ENCODE assay signal across 11 mouse cellular contexts in the genomic region with DNA sequence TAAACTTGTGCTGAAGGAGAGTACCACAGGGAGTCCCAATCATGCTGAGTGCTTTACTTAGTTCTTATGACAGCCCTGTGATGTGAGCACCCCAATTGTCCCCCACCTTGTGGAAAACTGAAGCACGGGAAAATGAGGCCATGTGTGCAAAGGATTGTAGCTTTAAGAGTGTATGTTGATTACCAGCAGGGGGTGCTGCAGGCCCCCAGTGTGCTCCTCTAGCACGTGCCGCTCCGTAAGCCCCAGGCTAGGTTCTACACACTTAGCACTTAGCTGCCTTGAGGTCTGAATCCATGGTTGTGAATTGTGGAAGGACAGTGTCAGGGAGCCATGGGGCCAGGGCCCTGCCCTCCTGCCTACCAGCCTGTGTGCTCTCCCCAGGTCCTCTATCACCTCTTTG. TPM values are rescaled to one million over a fixed set of nuclear protein-coding genes. Genes with fewer than 3 reads are reported as not detected.
DNase-seq lines count a peak whose midpoint lies in the region; ATAC-seq and TF ChIP-seq lines count a peak whose summit lies in the region.
"Had no signal": no experiment of that assay in that cellular context is flagged by ENCODE, and none has a peak within 500 bp of the region (broad histone marks: within the 10 kb centered on the region; RNA-seq: fewer than 3 reads in every experiment).

No protein-coding gene starts in this region.

- 60% methylated on average over 4 of the region's 4 CpGs for WGBS in lung, embryonic 14.5 days
- WGBS in liver, postnatal 0 days (ENCODE audit: insufficient replicate concordance), result 49% methylated on average over 4 of the region's 4 CpGs

- no peak overlapping the region for H3K4me3 ChIP-seq in lung, embryonic 14.5 days (ENCODE audit: low read depth, low read length)
- H3K4me3 ChIP-seq in ES-E14 (ENCODE audit: insufficient read depth in 1 of 2, low read depth in 1 of 2, low read length in 2 of 2, poor library complexity in 1 of 2, severe bottlenecking in 1 of 2), result no peak overlapping the region
- no peak overlapping the region for H3K4me3 ChIP-seq in liver, postnatal 0 days (ENCODE audit: low read depth, low read length)
- H3K4me3 ChIP-seq: forebrain, embryonic 13.5 days had no signal

- ATAC-seq in frontal cortex, adult (ENCODE audit: low TSS enrichment), result 0 out of 2 replicates have a peak, but pooled peaks have one; percentile 33
- no peak for ATAC-seq in lung, embryonic 14.5 days (ENCODE audit: insufficient read depth)
- no peak for ATAC-seq in liver, postnatal 0 days
- ATAC-seq: forebrain, embryonic 13.5 days had no signal

- H3K9ac ChIP-seq in lung, embryonic 14.5 days, result no peak overlapping the region
- H3K9ac ChIP-seq in ES-E14 (ENCODE audit: insufficient read depth, low read depth, low read length, poor library complexity, severe bottlenecking), result no peak overlapping the region; the same call in 1 of the 2 replicates
- H3K9ac ChIP-seq in liver, postnatal 0 days (replicated peaks), result no peak overlapping the region
- H3K9ac ChIP-seq: forebrain, embryonic 13.5 days had no signal

- no peak for DNase-seq in frontal cortex, postnatal 10 days (ENCODE audit: low spot score in 2 of 2)
- peak; percentile 30 for DNase-seq in lung, embryonic 14.5 days
- DNase-seq in lung, adult 18-20 months, result no peak
- peak; percentile 60 for DNase-seq in ES-E14 (ENCODE audit: low read depth, low spot score)
- no peak for DNase-seq in liver, postnatal 0 days
- DNase-seq in urinary bladder, postnatal 14 days (ENCODE audit: low spot score), result no peak
- no peak for DNase-seq in right cerebral cortex, adult 2 months (ENCODE audit: low spot score in 2 of 2)
- DNase-seq: adrenal gland, postnatal 25 days; heart, adult 18-20 months had no signal

- H3K27me3 ChIP-seq in lung, embryonic 14.5 days (ENCODE audit: insufficient read depth, low read length), result no peaks in the 10 kb centered on the region
- H3K27me3 ChIP-seq in liver, postnatal 0 days (ENCODE audit: insufficient read depth, low read length), result no peaks in the 10 kb centered on the region
- H3K27me3 ChIP-seq: forebrain, embryonic 13.5 days had no signal

- H3K4me1 ChIP-seq in lung, embryonic 14.5 days (ENCODE audit: insufficient read depth), result no peaks in the 10 kb centered on the region
- H3K4me1 ChIP-seq in ES-E14 (ENCODE audit: control insufficient read depth in 2 of 2, insufficient read depth in 2 of 2, low read length in 2 of 2, poor library complexity in 1 of 2), result peaks cover 0 to 9% of the 10 kb centered on the region in 2 experiments; a peak in 2 of 4 replicates
- H3K4me1 ChIP-seq in liver, postnatal 0 days (ENCODE audit: insufficient read depth), result peaks cover 13% of the 10 kb centered on the region
- H3K4me1 ChIP-seq: forebrain, embryonic 13.5 days had no signal

- no peak for TF ChIP-seq EP300 in liver, postnatal 0 days (IDR thresholded peaks at IDR 0.05; ENCODE audit: low read depth)

- in situ Hi-C loops in ES-E14 (cut with MboI; ENCODE audit: low sequenced_read_pairs in 2 of 2, unreplicated experiment in 2 of 2), result no loop called here

- H3K4me2 ChIP-seq in lung, embryonic 14.5 days, result no peak overlapping the region
- H3K4me2 ChIP-seq in liver, postnatal 0 days (ENCODE audit: low read depth, low read length), result no peak overlapping the region
- H3K4me2 ChIP-seq: forebrain, embryonic 13.5 days had no signal

- H3K27ac ChIP-seq in lung, embryonic 14.5 days (ENCODE audit: low read depth), result no peak overlapping the region
- no peak overlapping the region for H3K27ac ChIP-seq in ES-E14 (ENCODE audit: insufficient read depth, low read depth, low read length, poor library complexity, severe bottlenecking)
- no peak overlapping the region for H3K27ac ChIP-seq in liver, postnatal 0 days (ENCODE audit: low read depth)
- H3K27ac ChIP-seq: forebrain, embryonic 13.5 days had no signal

- peak; percentile 48 for TF ChIP-seq CTCF in lung, embryonic 14.5 days (IDR thresholded peaks at IDR 0.05; ENCODE audit: low read depth)
- TF ChIP-seq CTCF in liver, postnatal 0 days (IDR thresholded peaks at IDR 0.05; ENCODE audit: low read depth), result peak; percentile 64

- H3K36me3 ChIP-seq in lung, embryonic 14.5 days (ENCODE audit: insufficient read depth), result peaks cover 53% of the 10 kb centered on the region
- peaks cover 10% of the 10 kb centered on the region; the same call in 1 of the 2 replicates for H3K36me3 ChIP-seq in ES-E14 (ENCODE audit: control insufficient read depth, insufficient read depth, low read length, poor library complexity, severe bottlenecking)
- peaks cover 30% of the 10 kb centered on the region for H3K36me3 ChIP-seq in liver, postnatal 0 days (replicated peaks; ENCODE audit: insufficient read depth, low read length)

- no peaks in the 10 kb centered on the region for H3K9me3 ChIP-seq in lung, embryonic 14.5 days (ENCODE audit: low read depth, low read length)
- H3K9me3 ChIP-seq in ES-E14 (ENCODE audit: control insufficient read depth, insufficient read depth, low read depth, low read length), result no peaks in the 10 kb centered on the region
- H3K9me3 ChIP-seq in liver, postnatal 0 days (ENCODE audit: low read length), result no peaks in the 10 kb centered on the region
- H3K9me3 ChIP-seq: forebrain, embryonic 13.5 days had no signal

TF ChIP-seq in ES-E14, 5 proteins besides CTCF, POLR2A, EP300 and RAD21:
- TF ChIP-seq ZNF384 (IDR thresholded peaks at IDR 0.05; ENCODE audit: low read depth, low read length) (no peak), CHD2 (IDR thresholded peaks at IDR 0.05; ENCODE audit: low read depth, low read length) (no peak), HCFC1 (IDR thresholded peaks at IDR 0.05; ENCODE audit: borderline replicate concordance, insufficient read depth, low read length) (no peak), MAFK (IDR thresholded peaks at IDR 0.05; ENCODE audit: insufficient read depth, low read depth, low read length) (no peak), ZC3H11A (IDR thresholded peaks at IDR 0.05; ENCODE audit: borderline replicate concordance, low read depth, low read length) (no peak)
TF ChIP-seq in ES-E14: peak in this region for 0.

RNA-seq across cellular contexts. Expression of gene Slc9a1, which starts 45.4 kb away (rescaled TPM):
- 8.7 and 9.7 TPM in 2 replicates for polyA plus RNA-seq in lung, embryonic 14.5 days (2014; fragmentation: Nextera tagmentation; extraction: Ambion mirVana)
- total RNA-seq in ES-E14 (2012; rRNA removed), result 24.7 and 24.9 TPM in 2 replicates
- 1.8 TPM in 2 replicates for polyA plus RNA-seq in liver, postnatal 0 days (2015; fragmentation: Nextera tagmentation; extraction: Ambion mirVana)

Comparison
In these comparisons a context has a peak if more than half of its experiments do, and no peak if none do; other contexts are left out.
1. DNase-seq: peak in lung, embryonic 14.5 days (single experiment) and ES-E14 (single experiment); none in frontal cortex, postnatal 10 days (0 of 2), lung, adult 18-20 months (0 of 2), liver, postnatal 0 days (single experiment), urinary bladder, postnatal 14 days (single experiment) and right cerebral cortex, adult 2 months (0 of 2).